Mouse (Mus musculus) embryonic facial prominence, embryonic 10.5 days (tissue): Measurements from ENCODE around the gene Tmem117. TPM values are rescaled to one million over a fixed set of nuclear protein-coding genes. Genes with fewer than 3 reads are reported as not detected.

ENCODE experiments used
- DNase-seq: peaks from one replicate; pipeline ENCODE4 v3.0.0-alpha.2; 2017; ENCODE audit warnings: low spot score
- H3K27ac ChIP-seq: fragments of 300-500 bp; sonication (generic); replicated peaks from 2 replicates; pipeline ENCODE4 v1.5.1; 2016; ENCODE audit warnings: mild to moderate bottlenecking
- H3K27me3 ChIP-seq: fragments of 300-500 bp; sonication (generic); replicated peaks from 2 replicates; pipeline ENCODE4 v1.6.1; 2016; ENCODE audit warnings: low read depth, mild to moderate bottlenecking; ENCODE audit not compliant: poor library complexity, severe bottlenecking
- H3K36me3 ChIP-seq: fragments of 300-500 bp; sonication (generic); replicated peaks from 2 replicates; pipeline ENCODE4 v1.6.1; 2016; ENCODE audit warnings: mild to moderate bottlenecking, moderate library complexity
- H3K4me1 ChIP-seq: fragments of 300-500 bp; sonication (generic); 2 replicates; pipeline ENCODE4 v1.6.1; 2016
- H3K4me3 ChIP-seq: fragments of 300-500 bp; sonication (generic); 2 replicates; pipeline ENCODE4 v1.5.1; 2016; ENCODE audit warnings: mild to moderate bottlenecking, moderate library complexity
- H3K9me3 ChIP-seq: fragments of 300-500 bp; sonication (generic); 2 replicates; pipeline ENCODE4 v1.6.1; 2016; ENCODE audit warnings: mild to moderate bottlenecking
- WGBS: fragments of 180-500 bp; shearing (Covaris S2); methylation state at CpG from one replicate; pipeline ENCODE4 v1.1.7; 2016; 5-methylcytosine and 5-hydroxymethylcytosine counted together
- polyA plus RNA-seq: library from polyadenylated mRNA; unstranded; fragments of >200 nt; fragmentation: Nextera tagmentation; extraction: Ambion mirVana; gene quantifications from 2 replicates; pipeline ENCODE4 v1.2.1, GENCODE M21; 2016

Gene Tmem117
- polyA plus RNA-seq, 1 experiment from 2014 or later, result 0.77 TPM

- no peaks in the 10 kb centered on the region for H3K27me3 ChIP-seq
- no peaks in the 10 kb centered on the region for H3K4me1 ChIP-seq
- DNase-seq, result no peak
- H3K27ac ChIP-seq, result no peak overlapping the region
- H3K4me3 ChIP-seq, result no peak overlapping the region
- H3K9me3 ChIP-seq, result no peaks in the 10 kb centered on the region
- WGBS, result 91% methylated on average over 7 of the region's 7 CpGs
- no peaks in the 10 kb centered on the region for H3K36me3 ChIP-seq
Observed at GRCm38 (mm10) chr15:95100133-95100532, 471.1 kb downstream of the Tmem117 start.

- no peaks in the 10 kb centered on the region for H3K36me3 ChIP-seq
- no peak overlapping the region for H3K4me3 ChIP-seq
- H3K27me3 ChIP-seq, result no peaks in the 10 kb centered on the region
- no peaks in the 10 kb centered on the region for H3K9me3 ChIP-seq
- DNase-seq, result no peak
- no peak overlapping the region for H3K27ac ChIP-seq
- H3K4me1 ChIP-seq, result no peaks in the 10 kb centered on the region
Observed at GRCm38 (mm10) chr15:95101522-95101921, 472.5 kb downstream of the Tmem117 start.

GRCm38 (mm10) chr15:95107246-95107809 lies 478.3 kb downstream of the Tmem117 start:
- H3K36me3 ChIP-seq, result no peaks in the 10 kb centered on the region
- H3K27me3 ChIP-seq, result no peaks in the 10 kb centered on the region
- H3K9me3 ChIP-seq, result no peaks in the 10 kb centered on the region
- no peaks in the 10 kb centered on the region for H3K4me1 ChIP-seq
- 85% methylated on average over 8 of the region's 8 CpGs for WGBS
- no peak for DNase-seq
- H3K4me3 ChIP-seq, result no peak overlapping the region
- no peak overlapping the region for H3K27ac ChIP-seq

GRCm38 (mm10) chr15:95108626-95109025 lies 479.6 kb downstream of the Tmem117 start:
- WGBS, result 87% methylated on average over 4 of the region's 4 CpGs
- Histone ChIP-seq H3K4me3 (no peak overlapping the region), H3K36me3 (no peaks in the 10 kb centered on the region), H3K27me3 (no peaks in the 10 kb centered on the region), H3K9me3 (no peaks in the 10 kb centered on the region), H3K27ac (no peak overlapping the region), H3K4me1 (no peaks in the 10 kb centered on the region)
- no peak for DNase-seq

DNA sequence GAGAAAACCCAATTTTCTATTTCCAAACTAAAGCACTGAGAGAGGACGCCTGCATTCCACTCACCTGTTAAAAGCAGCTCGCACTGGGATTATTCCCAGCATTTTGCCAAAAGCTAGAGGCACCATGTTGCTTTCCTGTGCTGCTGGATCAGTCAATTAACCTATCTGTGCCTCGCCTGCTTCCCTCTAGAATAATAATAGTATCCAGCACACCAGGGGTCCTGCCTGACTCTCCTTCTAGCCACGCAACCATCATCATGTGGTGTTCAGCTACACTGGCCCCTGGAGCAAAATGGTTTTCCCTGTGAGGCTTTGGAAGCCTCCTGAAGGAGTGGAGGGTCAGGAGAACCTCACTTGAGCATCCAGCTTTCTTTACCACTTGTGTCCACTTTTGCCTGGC lies 502.4 kb downstream of the Tmem117 start:
- WGBS, result 69% methylated on average over 4 of the region's 4 CpGs
- DNase-seq, result no peak
- H3K4me3 ChIP-seq, result no peak overlapping the region
- H3K36me3 ChIP-seq, result no peaks in the 10 kb centered on the region
- no peaks in the 10 kb centered on the region for H3K27me3 ChIP-seq
- no peak overlapping the region for H3K27ac ChIP-seq
- no peaks in the 10 kb centered on the region for H3K4me1 ChIP-seq
- H3K9me3 ChIP-seq, result no peaks in the 10 kb centered on the region

DNA sequence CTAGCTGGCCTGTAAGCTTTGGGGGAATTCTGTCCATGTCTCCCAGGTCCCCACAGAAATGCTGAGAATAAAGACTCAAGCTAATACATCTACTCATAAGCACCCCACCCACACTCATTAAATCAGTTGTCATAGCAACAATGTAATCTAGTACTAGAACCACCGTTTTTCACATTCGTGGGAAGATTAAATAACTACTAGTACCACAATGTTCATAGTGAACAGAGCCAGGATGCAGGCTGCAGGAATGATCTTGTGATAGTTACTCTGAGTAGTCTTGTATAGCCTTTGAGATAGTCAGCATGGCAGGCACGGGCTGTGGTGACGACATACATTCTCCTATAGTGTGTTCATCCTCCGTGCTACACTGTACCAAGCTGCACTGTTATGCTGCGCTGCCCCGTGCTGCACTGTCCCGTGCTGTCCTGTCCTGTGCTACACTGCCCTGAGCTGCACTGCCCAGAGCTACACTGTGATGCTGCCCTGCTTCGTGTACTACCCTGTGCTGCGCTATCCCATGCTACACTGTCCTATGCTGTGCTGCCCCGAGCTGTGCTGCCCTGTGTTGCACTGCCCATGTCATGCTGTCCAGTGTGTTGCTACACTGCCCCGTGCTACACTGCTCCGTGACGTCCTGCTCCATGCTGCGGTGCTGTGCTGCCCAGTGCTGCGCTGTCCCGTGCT lies 507.0 kb downstream of the Tmem117 start:
- Histone ChIP-seq H3K9me3 (no peaks in the 10 kb centered on the region), H3K27ac (no peak overlapping the region), H3K4me1 (no peaks in the 10 kb centered on the region), H3K36me3 (no peaks in the 10 kb centered on the region), H3K27me3 (no peaks in the 10 kb centered on the region), H3K4me3 (no peak overlapping the region)
- 94% methylated on average over 17 of the region's 17 CpGs for WGBS
- DNase-seq, result no peak

DNA sequence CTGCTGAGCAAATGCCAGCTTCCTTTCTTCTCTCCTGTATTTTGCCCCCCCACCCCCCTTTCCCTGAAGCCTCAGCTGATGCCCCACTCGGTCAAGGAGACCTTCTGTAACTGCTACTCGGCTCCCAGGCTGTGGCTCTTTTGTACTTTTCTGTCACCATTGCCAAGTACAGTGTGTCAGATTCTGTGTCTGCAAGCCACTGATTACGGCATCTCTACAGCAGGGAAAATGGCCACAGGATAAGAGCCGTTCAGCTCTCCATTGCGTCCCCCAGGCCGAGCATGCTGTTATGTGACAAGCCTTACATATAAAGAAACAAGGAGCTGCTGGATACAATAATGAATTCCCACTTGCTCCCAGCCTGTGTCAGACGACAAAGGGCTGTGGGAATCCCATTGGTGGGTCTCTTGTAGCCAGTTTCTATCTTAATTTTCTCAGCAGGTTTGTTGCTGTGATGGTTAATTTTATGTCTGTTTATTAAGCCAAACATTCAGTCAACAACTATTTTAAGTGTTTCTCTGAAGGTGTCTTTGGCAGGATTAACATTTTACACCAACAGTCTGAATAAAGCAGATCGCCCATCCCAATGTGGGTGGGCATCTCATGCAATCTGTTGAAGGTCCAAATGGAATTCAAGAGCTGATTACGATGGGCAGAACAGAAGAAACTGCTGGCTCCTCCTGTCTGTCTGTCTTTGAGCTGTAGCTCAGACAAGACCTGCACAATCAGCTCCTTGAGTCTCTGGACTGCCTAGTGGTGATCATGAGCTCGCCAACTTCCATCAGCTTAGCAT lies 508.2 kb downstream of the Tmem117 start:
- DNase-seq, result no peak
- no peak overlapping the region for H3K27ac ChIP-seq
- no peaks in the 10 kb centered on the region for H3K9me3 ChIP-seq
- 83% methylated on average over 10 of the region's 10 CpGs for WGBS
- H3K4me3 ChIP-seq, result no peak overlapping the region
- no peaks in the 10 kb centered on the region for H3K27me3 ChIP-seq
- no peaks in the 10 kb centered on the region for H3K36me3 ChIP-seq
- H3K4me1 ChIP-seq, result no peaks in the 10 kb centered on the region

DNA sequence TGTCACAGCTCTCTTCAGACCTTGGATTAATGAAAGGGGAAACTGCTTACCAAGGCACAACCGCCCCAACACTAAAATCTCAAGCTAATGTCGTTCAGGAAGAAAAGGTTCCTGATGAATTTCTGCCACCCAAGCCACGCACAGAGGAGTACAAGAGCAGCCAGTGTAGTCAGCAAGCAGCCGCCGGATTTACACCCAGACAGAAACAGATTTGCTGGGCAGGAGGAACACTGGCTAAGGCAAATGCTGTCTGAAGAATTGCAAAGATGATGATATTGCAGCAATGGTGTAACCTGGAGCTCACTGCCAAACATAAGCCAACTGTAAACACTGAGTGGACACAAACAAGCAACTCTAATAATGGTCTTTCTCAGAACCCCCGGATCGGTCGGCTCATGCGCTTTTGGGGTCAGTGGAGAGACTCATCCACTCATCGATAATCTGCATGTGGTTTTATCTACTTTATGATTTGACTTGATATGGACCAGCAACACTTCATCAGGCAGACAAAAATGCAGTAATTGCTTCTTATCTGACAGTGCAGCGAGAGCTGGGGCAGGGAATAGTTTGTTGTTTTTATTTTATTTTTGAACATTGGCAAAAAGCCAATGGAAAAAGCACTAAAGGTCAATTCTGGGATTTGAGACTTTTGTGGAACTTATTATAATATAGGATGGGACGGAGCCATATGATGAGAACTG lies 509.8 kb downstream of the Tmem117 start:
- no peak for DNase-seq
- H3K4me1 ChIP-seq, result no peaks in the 10 kb centered on the region
- H3K9me3 ChIP-seq, result no peaks in the 10 kb centered on the region
- no peaks in the 10 kb centered on the region for H3K27me3 ChIP-seq
- no peaks in the 10 kb centered on the region for H3K36me3 ChIP-seq
- H3K27ac ChIP-seq, result no peak overlapping the region
- no peak overlapping the region for H3K4me3 ChIP-seq
- 89% methylated on average over 12 of the region's 12 CpGs for WGBS

GRCm38 (mm10) chr15:95144131-95144530 lies 515.1 kb downstream of the Tmem117 start:
- 79% methylated on average over 2 of the region's 2 CpGs for WGBS
- Histone ChIP-seq H3K27me3 (no peaks in the 10 kb centered on the region), H3K4me3 (no peak overlapping the region), H3K27ac (no peak overlapping the region), H3K4me1 (no peaks in the 10 kb centered on the region), H3K36me3 (no peaks in the 10 kb centered on the region), H3K9me3 (no peaks in the 10 kb centered on the region)
- no peak for DNase-seq

DNA sequence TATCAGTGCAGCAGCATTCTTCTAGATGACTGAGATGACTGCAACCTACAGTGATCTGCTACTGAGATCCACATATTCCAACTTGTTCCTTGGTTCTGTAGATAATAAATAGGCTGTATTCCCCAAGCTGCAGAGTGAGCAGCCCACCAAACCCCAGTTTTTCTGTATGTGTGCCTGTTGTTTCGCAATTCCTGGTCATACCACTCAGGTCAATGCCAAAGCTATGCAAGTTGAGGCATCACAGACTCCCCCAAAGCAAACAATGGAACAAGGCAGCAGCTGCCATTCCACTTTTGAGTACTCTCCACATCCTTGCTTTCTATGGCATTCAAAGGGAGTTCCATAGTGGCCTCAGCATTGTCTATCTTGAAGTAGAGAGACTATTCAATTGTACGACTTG lies 516.1 kb downstream of the Tmem117 start:
- Histone ChIP-seq H3K36me3 (no peaks in the 10 kb centered on the region), H3K27me3 (no peaks in the 10 kb centered on the region), H3K4me3 (no peak overlapping the region), H3K27ac (no peak overlapping the region), H3K4me1 (no peaks in the 10 kb centered on the region), H3K9me3 (no peaks in the 10 kb centered on the region)
- 86% methylated on average over 2 of the region's 2 CpGs for WGBS
- no peak for DNase-seq
